Mouse (Mus musculus) erythroid progenitor cell, adult 5-6 weeks (primary cell): ENCODE measurements at regions not wholly inside any gene's neighbourhood (a gene's known extent, or its start where the extent isn't known, plus 50 kb on each side); places are given as distances from the start of the nearest gene placed in this dataset.
"Not testable (repeated sequence)": the region's sequence is repeated elsewhere in the genome, so short reads cannot be mapped to it uniquely, and the experiment has no call there.

Experiments
- ATAC-seq: replicated peaks from 2 replicates; pipeline ENCODE4 v1.8.0; 2016; ENCODE audit warnings: moderate number of reproducible peaks, mild to moderate bottlenecking, moderate TSS enrichment, inconsistent platforms; ENCODE audit not compliant: poor library complexity, low FRiP score, severe bottlenecking

DNA sequence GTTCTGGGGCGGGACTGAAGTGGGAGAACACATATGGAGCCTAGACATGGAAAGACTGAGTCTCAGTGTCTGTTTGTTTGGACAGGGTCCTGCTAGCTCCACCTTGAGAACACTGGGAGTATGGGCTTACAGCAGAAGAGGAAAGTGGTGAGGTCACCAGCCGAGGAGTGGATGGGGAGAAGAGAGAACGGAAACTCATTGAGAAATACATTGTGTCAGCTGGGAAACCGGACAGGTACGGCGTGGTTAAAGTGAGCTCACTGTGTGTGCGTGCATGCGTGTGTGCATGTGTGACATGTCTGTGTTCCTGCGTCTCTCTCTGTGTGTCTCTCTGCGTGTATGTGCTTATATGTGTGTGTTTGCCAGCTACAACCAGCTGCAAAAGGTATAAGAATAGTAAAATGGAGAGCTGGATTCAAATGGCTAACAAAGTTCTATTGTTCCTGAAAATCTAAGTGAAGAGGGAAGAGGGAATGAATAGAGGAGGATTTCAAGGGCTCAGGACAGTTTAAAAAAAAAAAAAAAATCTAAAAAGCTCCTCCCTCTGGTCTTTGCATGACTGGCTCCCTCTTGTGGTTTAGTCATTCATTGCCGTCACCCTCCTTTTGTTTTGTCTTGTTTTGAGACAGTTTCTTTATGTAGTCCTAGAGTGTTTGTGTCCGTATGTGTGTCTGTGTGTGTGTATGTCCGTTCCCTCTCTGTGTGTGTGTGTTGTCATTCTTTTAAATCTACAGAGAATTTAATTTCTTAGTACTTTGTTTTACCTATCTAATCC, 52.0 kb upstream of the Ak4 start:
- peak; percentile 67; the same call in 1 of the 2 replicates for ATAC-seq

DNA sequence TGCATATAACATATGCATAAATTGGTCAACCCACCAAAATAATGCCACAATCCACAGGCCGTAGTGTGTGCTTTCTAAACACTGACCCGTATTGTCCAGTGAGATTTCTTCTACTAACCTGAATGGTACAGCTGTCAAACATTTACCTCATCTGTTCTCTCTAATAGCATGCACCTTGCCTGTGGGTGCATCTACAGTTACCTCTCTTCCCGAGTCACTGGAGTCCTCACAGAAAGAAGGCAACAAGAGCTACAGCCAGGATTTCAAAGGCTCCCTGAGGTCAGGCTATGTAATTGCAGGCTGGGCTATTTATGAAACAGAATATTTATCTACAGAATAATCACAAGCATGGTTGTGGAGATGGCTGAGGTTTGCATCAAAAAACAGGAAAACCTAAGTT, 53.8 kb upstream of the Ak4 start:
- ATAC-seq, result no peak

DNA sequence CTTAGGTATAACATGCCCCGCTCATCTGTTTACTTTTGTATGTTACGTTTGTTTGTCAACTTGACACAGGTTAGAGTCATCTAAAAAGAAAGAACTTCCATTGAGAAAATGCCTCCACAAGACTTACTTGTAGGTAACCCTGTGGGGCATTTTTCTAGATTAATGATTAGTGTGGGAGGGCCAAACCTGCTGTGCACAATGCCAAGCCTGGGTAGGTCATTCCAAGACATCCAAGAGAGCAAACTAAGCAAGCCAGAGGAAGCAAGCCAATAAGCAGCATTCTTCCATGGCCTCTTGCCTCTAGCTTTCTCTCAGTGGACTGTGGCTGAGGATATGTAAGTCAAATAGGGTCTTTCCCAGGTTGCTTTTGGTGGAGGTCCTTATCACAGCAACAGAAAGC, 54.4 kb upstream of the Ak4 start:
- no peak for ATAC-seq

DNA sequence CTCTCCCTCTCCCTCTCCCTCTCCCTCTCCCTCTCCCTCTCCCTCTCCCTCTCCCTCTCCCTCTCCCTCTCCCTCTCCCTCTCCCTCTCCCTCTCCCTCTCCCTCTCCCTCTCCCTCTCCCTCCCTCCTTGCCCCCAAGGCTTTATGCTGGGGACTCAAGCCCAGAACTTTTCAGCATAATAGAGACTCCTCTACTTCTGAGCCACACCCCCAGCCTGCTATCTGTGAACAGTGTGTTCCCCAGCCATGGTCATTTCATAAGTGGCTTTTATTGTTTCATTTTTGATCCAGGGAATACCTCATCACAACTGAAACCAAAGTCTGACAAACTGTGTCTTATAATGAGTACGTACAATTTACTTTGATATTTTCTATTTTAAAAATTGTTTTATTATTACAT, 55.8 kb upstream of the Ak4 start:
- not testable (repeated sequence) for ATAC-seq

DNA sequence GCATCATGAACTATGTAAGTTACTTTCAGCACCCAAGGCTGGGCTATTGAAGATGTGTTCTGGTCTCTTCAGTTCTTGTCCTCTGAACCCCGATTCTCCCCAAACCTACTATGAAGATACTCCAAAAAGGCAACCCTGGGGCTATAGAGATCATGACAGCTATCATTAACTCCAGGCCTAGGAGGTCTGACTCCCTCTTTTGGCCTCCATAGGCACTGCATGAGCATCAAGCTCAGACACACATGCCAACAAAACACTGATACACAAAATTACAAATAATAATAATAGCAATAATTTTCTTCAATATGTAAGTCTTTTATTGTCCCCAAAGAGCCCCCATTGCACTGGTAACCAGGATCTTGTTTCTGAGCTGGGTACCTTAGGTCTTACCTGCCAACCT, 57.3 kb upstream of the Ak4 start:
- ATAC-seq, result no peak

DNA sequence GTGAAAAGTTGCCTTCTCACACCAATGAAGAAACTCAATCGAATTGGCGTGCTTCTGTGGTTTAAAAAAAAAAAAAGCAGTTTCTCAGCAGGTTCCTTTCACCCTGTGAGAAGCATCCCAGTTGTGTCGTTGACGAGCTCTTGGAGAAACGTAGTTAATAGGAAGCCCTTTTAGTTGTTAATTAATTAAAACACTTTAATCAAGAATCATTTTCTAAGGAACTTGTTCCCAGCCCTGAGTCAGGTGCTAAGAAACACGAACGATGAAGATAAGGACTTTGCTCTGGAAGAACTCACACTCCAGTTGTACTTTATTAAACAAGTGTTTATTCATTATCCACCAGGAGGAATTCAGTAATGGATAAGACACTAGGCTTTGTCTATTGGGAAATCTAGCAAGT, 58.8 kb upstream of the Ak4 start:
- ATAC-seq, result no peak

DNA sequence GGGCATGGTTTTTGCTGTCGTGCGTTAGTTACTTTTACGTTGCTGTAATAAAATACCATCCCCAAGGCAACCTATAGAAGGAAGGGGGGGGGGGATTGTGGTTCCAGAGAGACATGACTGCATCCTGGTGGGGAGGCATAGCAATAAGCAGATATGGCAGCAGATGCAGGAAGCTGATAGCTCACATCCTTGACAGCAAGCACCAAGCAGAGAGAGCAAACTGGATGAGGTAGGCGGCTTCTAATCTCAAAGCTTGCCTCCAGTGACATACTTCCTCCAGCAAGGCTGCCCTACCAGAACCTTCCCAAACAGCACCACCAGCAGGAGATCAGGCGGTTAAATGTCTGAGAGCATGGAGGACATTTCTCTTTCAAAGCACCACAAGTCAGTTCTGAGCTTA, 60.0 kb upstream of the Ak4 start:
- ATAC-seq, result peak; percentile 26

DNA sequence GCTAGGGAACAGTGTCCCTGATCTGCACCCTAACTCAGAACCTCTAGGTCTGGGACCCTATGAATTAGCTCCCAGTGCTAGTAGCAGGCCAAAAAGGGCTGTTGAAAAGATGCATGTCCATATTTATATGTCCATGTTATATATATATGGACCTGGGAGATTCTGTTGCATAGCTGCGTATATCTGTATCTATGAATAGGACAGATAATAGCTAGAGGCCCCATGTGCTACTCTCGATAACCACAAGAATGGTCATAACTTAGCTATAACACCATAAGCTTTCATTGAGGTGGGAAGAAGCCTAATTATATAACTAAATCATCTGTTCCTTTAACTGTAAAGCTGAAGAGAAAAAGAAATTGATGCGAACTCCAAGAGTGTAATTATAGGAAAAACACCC, 60.6 kb upstream of the Ak4 start:
- ATAC-seq, result peak; percentile 44

DNA sequence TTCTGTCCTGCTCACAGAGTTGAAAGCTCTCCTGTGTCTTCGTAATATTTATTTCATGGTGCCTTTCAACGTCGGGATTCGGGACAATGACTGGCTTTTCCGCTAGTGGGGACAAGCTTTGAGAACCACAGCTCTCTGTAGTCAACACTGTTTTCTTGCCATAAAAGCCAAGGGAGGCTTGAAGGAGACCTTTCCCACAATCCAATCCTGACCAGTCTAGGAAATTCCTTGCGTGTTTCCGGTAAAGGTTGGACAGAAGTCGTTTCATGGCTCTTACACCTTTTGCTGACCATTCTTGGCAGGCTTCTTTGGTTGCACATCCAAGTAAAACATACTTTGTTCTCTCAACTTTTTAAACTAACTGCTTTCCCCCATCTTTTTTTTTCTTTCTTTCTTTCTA, 61.2 kb upstream of the Ak4 start:
- peak; percentile 5; the same call in 1 of the 2 replicates for ATAC-seq

DNA sequence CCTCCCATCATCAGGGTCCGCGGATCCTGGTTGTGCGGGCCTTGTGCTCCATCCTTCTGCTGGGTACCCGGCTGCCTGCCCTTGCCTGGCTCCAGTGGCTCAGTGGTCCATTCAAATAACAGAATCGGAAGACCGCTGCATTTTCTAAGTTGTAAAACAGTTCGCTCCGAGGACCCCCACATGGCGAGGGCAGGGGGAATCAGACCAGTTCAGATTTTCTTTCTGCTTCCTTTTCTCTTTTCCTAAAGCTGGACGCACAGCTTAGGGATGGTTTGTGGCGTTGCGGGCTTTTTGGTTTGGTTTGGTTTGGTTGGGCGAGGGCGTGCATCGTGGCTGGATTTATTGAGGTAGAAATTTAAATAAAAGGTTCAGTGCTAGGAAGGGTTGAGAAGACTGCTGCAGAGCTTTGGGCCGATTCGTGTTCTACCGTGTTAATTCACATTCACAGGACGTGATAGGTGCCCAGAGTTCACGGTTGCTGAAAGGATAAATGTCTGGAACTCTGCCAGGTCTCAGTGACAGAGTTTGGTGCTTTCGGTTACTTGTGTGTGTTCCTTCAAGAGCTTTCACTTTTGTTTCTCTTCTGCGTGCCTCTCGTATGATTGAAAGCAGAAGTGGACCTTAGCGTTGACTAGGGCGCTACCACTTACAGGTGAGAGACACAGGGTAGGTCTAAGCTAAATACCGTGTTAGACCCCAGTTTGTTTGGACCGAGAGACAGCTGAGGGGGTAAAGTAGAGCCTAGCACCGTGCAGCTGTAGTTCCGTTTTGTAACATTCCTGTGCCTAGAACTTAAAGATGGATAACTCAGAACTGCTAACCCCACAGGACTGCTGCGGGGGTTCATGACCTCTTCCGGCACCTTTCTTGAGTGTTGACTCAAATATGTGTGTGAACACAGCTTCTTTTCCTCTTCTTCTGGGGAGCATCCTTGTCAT, 61.9 kb upstream of the Ak4 start:
- peak; percentile 51 for ATAC-seq

DNA sequence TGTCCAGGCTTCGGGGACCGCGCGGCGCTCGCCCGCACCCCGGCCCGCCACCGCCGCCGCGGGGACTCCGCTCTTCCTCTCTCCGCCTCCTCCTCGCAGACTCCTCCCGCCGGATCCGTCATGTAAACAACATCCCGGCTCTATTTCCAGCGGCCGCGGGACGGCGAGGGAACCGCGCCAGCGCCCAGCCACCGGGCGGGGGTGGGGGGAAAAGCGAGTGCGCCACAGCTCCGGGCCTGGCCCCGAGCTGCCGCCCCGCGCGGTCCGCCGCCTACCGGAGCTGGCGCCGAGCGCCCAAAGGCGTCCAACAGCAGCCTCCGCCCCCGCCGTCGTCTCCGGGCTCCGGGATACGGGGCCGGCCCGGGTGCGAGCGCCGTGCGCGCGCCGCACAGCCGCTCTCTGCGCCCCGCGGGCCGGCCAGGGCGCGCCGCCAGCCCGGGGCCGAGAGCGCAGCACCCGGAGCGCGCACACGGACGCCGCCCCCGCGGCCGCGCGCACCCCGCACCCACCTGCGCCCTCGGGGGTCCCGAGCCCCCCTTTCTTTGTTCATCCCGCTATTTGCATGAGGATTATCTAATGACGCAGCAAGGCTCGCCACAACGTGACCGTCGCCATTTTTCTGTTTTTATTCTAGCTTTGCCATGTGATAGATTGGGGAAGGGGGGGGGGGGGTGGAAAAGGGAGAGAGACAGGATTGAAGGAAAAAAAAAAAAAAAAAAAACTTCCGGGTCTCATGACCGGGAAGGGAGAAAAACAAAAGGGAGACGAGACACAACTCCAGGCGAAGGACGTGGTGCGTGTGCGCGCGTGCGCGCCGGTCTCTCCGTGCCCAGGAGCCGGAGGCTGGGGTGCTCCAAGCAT, 62.8 kb upstream of the Ak4 start:
- peak; percentile 48 for ATAC-seq

DNA sequence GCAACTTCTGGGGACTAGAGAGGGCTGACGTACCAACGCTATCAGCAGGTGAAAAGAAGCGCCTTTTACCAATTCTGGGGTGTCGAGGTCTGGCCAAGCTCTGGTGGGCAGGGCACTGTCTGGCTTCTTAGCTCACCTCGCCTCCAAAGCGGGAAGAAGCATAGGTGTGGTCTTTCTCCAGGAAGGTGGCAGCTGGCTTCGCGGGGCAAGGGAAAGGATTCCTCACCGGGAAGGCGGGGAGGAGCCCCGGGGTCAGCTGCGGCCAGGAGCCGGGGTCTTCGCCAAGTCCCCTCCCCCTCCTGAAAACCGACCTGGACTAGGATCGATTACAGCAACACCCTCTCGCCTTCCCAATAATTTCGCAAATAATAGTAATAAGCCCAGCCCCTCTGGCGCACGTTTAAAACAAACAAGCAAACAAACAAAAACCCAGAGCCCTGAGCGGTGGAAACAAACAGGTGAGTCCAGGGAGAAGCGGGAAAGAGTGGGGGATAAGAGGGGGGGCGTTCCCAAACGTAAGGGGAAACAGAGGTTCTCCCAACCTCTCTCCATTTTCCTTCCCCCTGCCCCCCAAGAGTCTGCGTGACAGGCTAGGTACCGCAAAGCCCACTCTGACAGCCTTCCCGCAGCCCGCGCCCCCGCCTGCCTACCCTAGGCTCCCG, 63.5 kb upstream of the Ak4 start:
- ATAC-seq, result peak; percentile 55

DNA sequence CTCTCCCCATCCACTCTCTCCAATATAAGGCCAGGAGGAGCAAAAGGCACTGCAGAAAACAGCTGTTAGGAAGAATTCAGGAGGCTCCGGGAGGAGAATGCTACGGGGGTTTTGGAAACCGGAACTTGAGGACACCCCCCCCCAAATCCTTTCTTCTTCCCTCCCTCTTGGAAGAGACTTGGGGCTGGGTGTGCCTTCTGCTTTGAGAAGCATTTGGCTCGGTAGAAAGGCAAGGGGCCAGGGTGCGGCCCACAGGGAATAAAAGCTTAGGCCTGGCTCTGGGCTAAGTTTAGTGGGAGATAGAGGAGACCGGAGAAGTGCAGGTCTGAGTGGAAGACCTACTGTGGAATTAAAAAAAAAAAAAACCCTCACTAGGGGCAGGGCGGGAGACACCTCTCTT, 64.1 kb upstream of the Ak4 start:
- no peak for ATAC-seq

DNA sequence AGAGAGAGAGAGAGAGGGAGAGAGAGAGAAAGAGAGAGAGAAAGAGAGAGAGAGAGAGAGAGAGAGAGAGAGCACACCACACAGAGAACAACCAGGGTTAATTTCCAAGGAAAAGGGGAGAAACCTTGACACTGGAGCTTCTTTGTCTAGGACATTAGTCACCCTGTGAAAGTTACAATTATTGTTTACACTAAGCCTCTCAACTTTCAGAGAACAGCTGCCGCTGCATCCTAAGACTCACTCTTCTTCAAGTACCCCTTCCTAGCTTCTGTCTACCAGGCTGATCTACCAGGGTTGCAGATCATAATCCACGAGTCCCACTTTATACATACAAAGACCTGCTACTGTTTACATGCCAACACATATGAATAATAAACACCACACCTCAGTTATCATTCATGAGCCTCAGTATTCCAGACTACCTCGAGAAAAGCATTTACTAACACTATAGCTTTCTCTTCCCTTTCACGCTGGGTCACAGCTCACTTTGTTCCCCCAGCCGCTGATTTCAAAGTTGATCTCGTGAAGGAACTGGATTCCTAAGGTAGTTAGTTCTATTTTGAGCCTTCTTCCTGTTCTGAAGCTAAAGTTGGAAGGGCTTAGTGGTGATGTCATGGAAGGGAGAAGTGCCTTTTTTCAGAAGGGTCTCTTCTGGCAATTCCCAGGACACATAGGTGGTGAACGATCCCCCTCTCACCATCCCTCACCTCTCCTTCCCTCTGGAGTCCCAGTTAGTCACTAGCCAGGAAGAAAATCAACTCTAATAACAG, 64.8 kb upstream of the Ak4 start:
- no peak for ATAC-seq

DNA sequence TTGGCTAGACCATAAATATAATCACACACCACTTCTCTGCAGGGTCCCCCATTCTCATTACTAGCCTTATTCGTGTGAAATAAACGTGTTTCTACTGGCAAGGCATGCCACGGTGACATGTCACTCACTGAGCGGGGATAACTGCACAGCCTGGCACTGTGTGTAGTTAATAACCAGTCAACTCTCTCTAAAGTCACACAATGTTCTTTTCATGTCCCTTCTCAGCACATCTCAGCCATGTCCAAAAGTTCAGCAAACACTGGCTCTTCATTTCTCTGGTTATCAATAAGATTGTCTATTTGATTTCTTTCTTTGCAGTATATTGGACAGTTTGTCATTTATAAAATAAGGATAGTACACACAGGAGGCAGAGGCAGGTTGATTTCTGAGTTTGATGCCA, 66.9 kb upstream of the Ak4 start:
- ATAC-seq, result no peak

DNA sequence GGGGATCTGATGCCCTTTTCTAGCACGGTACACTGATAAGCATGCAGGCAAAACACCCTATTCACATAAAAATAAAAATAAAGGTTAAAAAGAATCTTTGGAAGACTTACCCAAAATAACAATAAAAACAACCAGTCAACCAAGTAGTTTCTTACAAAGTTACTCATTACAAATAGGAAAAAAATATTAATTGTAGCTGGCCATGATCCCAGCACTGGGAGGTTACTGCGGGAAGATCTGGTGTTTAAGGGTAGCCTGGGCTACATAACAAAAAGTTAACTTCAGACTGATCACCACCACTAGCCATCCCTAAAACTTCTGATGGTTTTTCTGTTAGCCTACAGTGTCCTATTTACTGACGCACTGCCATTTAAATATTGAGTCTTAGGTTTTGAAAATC, 67.4 kb upstream of the Ak4 start:
- no peak for ATAC-seq

DNA sequence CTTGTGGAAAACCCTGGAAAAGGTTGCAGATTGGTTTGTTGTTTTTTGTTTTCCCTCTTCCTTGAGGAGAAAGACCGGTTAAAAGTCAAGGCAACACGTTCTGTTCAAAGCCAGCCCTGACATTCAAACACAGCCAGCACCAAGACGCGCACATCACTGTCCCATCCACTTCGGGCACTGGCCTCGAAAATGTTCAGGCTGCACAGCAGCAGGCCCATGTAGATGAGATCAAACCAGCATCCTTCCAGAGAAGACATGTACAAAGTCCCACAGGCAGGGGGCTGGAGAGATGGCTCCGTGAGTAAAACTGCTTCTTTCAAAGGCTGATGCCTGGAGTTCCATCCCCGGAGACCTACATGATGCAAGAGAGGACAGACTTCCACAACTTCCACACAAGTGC, 68.4 kb upstream of the Ak4 start:
- ATAC-seq, result no peak

DNA sequence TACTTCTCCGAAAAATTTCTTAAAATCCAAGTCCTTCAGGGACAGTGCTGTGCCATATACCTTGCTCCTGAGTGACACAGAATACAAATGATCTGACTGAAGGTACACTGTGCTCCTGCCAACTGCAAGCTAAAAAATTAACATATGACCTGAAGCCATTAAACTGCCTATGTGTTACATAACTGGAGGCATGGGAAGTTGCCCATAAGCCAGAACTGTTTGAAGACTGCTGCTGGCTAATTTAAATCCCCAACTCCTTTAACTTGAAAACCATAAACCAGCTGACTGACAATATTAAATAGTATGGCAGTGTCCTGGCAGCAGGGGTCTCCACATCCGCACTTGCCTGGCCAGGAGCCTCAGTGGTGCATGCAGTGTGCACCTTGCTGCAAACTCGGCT, 68.9 kb upstream of the Ak4 start:
- ATAC-seq, result no peak

DNA sequence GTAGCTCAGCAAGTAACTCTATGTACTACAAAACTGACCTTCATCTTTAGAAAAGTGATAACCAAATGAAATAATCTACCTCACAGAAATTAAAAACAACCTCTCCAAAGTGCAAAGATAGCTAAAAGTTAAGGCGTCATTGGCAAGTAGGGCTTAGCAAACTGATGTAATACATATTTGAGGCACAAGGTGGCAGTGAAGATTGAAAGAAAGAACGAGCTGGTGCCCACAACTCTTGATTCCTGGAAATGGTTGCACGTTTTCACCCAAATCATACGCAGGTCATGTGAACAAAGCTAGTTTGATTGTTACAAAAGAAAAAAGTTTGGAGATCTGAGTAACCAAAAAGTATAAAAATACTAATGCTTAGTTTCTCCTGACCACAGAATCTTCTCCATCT, 69.7 kb upstream of the Ak4 start:
- ATAC-seq, result peak; percentile 78
